Mouse (Mus musculus) kidney, embryonic 16.5 days (tissue): ENCODE results near the gene Acox1. TPM values are rescaled to one million over a fixed set of nuclear protein-coding genes. Genes with fewer than 3 reads are reported as not detected.

Source experiments
- ATAC-seq: fragments of 200-750 bp; cut with Nextera tagmentation; 2 replicates; pipeline ENCODE4 v1.8.0; 2017; ENCODE audit warnings: moderate TSS enrichment; ENCODE audit not compliant: low FRiP score, low TSS enrichment
- H3K27ac ChIP-seq: fragments of 300-500 bp; sonication (generic); 2 replicates; pipeline ENCODE4 v1.5.1; 2014; ENCODE audit warnings: low read length
- H3K27me3 ChIP-seq: fragments of 300-500 bp; sonication (generic); 2 replicates; pipeline ENCODE4 v1.6.1; 2014; ENCODE audit warnings: low read length, control low read depth, mixed read lengths; ENCODE audit not compliant: insufficient read depth
- H3K36me3 ChIP-seq: fragments of 300-500 bp; sonication (generic); 2 replicates; pipeline ENCODE4 v1.6.1; 2014; ENCODE audit warnings: low read length, control low read depth, mixed read lengths; ENCODE audit not compliant: insufficient read depth
- H3K4me1 ChIP-seq: fragments of 300-500 bp; sonication (generic); 2 replicates; pipeline ENCODE4 v1.6.1; 2014; ENCODE audit warnings: low read length, control low read depth, mixed read lengths; ENCODE audit not compliant: insufficient read depth
- H3K4me2 ChIP-seq: fragments of 300-500 bp; sonication (generic); replicated peaks from 2 replicates; pipeline ENCODE4 v1.6.1; 2014; ENCODE audit warnings: low read depth, low read length
- H3K4me3 ChIP-seq: fragments of 300-500 bp; sonication (generic); 2 replicates; pipeline ENCODE4 v1.5.1; 2014; ENCODE audit warnings: mild to moderate bottlenecking, low read length
- H3K9ac ChIP-seq: fragments of 300-500 bp; sonication (generic); replicated peaks from 2 replicates; pipeline ENCODE4 v1.6.1; 2014; ENCODE audit warnings: low read length
- H3K9me3 ChIP-seq: fragments of 300-500 bp; sonication (generic); 2 replicates; pipeline ENCODE4 v1.6.1; 2016; ENCODE audit warnings: low read length, control low read depth
- WGBS: fragments of 180-500 bp; shearing (Covaris S2); extraction: QIAGEN DNeasy Blood & Tissue Kit; methylation state at CpG from one replicate; pipeline ENCODE4 v1.1.7; 2014; 5-methylcytosine and 5-hydroxymethylcytosine counted together
- polyA plus RNA-seq: library from polyadenylated mRNA; unstranded; fragments of >200 nt; fragmentation: Nextera tagmentation; extraction: Ambion mirVana; gene quantifications from 2 replicates; pipeline ENCODE4 v1.2.1, GENCODE M21; 2015

Gene Acox1
- polyA plus RNA-seq, 1 experiment from 2014 or later, result 48.8 TPM

- no peak overlapping the region for H3K4me3 ChIP-seq
- no peak for ATAC-seq
- H3K9ac ChIP-seq, result no peak overlapping the region
- no peak overlapping the region for H3K4me2 ChIP-seq
- H3K36me3 ChIP-seq, result no peaks in the 10 kb centered on the region
- 75% methylated on average over 7 of the region's 7 CpGs for WGBS
- no peak overlapping the region for H3K27ac ChIP-seq
- H3K9me3 ChIP-seq, result no peaks in the 10 kb centered on the region
- no peaks in the 10 kb centered on the region for H3K27me3 ChIP-seq
- peaks cover 18% of the 10 kb centered on the region for H3K4me1 ChIP-seq
Observed at GRCm38 (mm10) chr11:116215181-116215580, 16.3 kb upstream of the Acox1 start.

GRCm38 (mm10) chr11:116213877-116214510, 15.1 kb upstream of the Acox1 start:
- no peak overlapping the region for H3K4me2 ChIP-seq
- 77% methylated on average over 13 of the region's 13 CpGs for WGBS
- ATAC-seq, result no peak
- H3K4me1 ChIP-seq, result peaks cover 10% of the 10 kb centered on the region
- no peaks in the 10 kb centered on the region for H3K9me3 ChIP-seq
- no peaks in the 10 kb centered on the region for H3K27me3 ChIP-seq
- no peak overlapping the region for H3K9ac ChIP-seq
- no peaks in the 10 kb centered on the region for H3K36me3 ChIP-seq
- no peak overlapping the region for H3K4me3 ChIP-seq
- no peak overlapping the region for H3K27ac ChIP-seq

- no peaks in the 10 kb centered on the region for H3K27me3 ChIP-seq
- no peak overlapping the region for H3K27ac ChIP-seq
- WGBS, result 92% methylated on average over 6 of the region's 6 CpGs
- H3K4me1 ChIP-seq, result no peaks in the 10 kb centered on the region; the same call in 1 of the 2 replicates
- H3K4me2 ChIP-seq, result no peak overlapping the region
- no peak overlapping the region for H3K4me3 ChIP-seq
- no peak for ATAC-seq
- no peaks in the 10 kb centered on the region for H3K9me3 ChIP-seq
- no peaks in the 10 kb centered on the region for H3K36me3 ChIP-seq
- H3K9ac ChIP-seq, result no peak overlapping the region
Observed at GRCm38 (mm10) chr11:116212847-116213246, 14.0 kb upstream of the Acox1 start.

GRCm38 (mm10) chr11:116210696-116211095, 11.9 kb upstream of the Acox1 start:
- Histone ChIP-seq H3K4me3 (no peak overlapping the region), H3K9me3 (no peaks in the 10 kb centered on the region), H3K27me3 (no peaks in the 10 kb centered on the region), H3K9ac (no peak overlapping the region), H3K27ac (no peak overlapping the region), H3K4me2 (no peak overlapping the region), H3K36me3 (peaks cover 9% of the 10 kb centered on the region), H3K4me1 (no peaks in the 10 kb centered on the region)
- WGBS, result 61% methylated on average over 5 of the region's 5 CpGs
- no peak for ATAC-seq

GRCm38 (mm10) chr11:116209257-116209656, 10.4 kb upstream of the Acox1 start:
- 52% methylated on average over 8 of the region's 8 CpGs for WGBS
- Histone ChIP-seq H3K4me2 (no peak overlapping the region), H3K27ac (no peak overlapping the region), H3K9ac (no peak overlapping the region), H3K27me3 (no peaks in the 10 kb centered on the region), H3K4me3 (no peak overlapping the region), H3K9me3 (no peaks in the 10 kb centered on the region), H3K36me3 (peaks cover 12% of the 10 kb centered on the region), H3K4me1 (no peaks in the 10 kb centered on the region)
- peak; percentile 46; the same call in 1 of the 2 replicates for ATAC-seq

GRCm38 (mm10) chr11:116208660-116209059, 9.8 kb upstream of the Acox1 start:
- no peak overlapping the region for H3K4me2 ChIP-seq
- H3K9me3 ChIP-seq, result no peaks in the 10 kb centered on the region
- no peak overlapping the region for H3K4me3 ChIP-seq
- no peak overlapping the region for H3K27ac ChIP-seq
- no peaks in the 10 kb centered on the region for H3K4me1 ChIP-seq
- H3K27me3 ChIP-seq, result no peaks in the 10 kb centered on the region
- no peak for ATAC-seq
- no peak overlapping the region for H3K9ac ChIP-seq
- 78% methylated on average over 3 of the region's 3 CpGs for WGBS
- H3K36me3 ChIP-seq, result peaks cover 13% of the 10 kb centered on the region

GRCm38 (mm10) chr11:116206678-116207077, 7.8 kb upstream of the Acox1 start:
- 80% methylated on average over 4 of the region's 4 CpGs for WGBS
- H3K4me1 ChIP-seq, result no peaks in the 10 kb centered on the region
- ATAC-seq, result no peak
- no peak overlapping the region for H3K4me2 ChIP-seq
- H3K9ac ChIP-seq, result no peak overlapping the region
- H3K4me3 ChIP-seq, result no peak overlapping the region
- H3K27me3 ChIP-seq, result no peaks in the 10 kb centered on the region
- H3K36me3 ChIP-seq, result peaks cover 17% of the 10 kb centered on the region
- no peak overlapping the region for H3K27ac ChIP-seq
- H3K9me3 ChIP-seq, result no peaks in the 10 kb centered on the region

- 90% methylated on average over 3 of the region's 3 CpGs for WGBS
- peaks cover 17% of the 10 kb centered on the region for H3K36me3 ChIP-seq
- H3K27me3 ChIP-seq, result no peaks in the 10 kb centered on the region
- H3K27ac ChIP-seq, result no peak overlapping the region
- no peak overlapping the region for H3K4me3 ChIP-seq
- no peak overlapping the region for H3K4me2 ChIP-seq
- H3K9me3 ChIP-seq, result no peaks in the 10 kb centered on the region
- no peak for ATAC-seq
- no peak overlapping the region for H3K9ac ChIP-seq
- H3K4me1 ChIP-seq, result peaks cover 5% of the 10 kb centered on the region
Observed at GRCm38 (mm10) chr11:116203150-116203549, 4.3 kb upstream of the Acox1 start.

- 87% methylated on average over 2 of the region's 2 CpGs for WGBS
- Histone ChIP-seq H3K4me1 (peaks cover 14% of the 10 kb centered on the region), H3K4me3 (no peak overlapping the region), H3K36me3 (peaks cover 13% of the 10 kb centered on the region), H3K9me3 (no peaks in the 10 kb centered on the region), H3K4me2 (no peak overlapping the region), H3K27me3 (no peaks in the 10 kb centered on the region), H3K27ac (no peak overlapping the region), H3K9ac (no peak overlapping the region)
- no peak for ATAC-seq
Observed at GRCm38 (mm10) chr11:116201151-116201550, 2.3 kb upstream of the Acox1 start.

GRCm38 (mm10) chr11:116198132-116198531, 713 bp downstream of the Acox1 start:
- ATAC-seq, result no peak
- Histone ChIP-seq H3K4me2 (peak overlapping the region; percentile 60), H3K27me3 (no peaks in the 10 kb centered on the region), H3K4me3 (peak overlapping the region; percentile 86), H3K9me3 (no peaks in the 10 kb centered on the region), H3K4me1 (peaks cover 22% of the 10 kb centered on the region), H3K9ac (peak overlapping the region; percentile 96), H3K27ac (peak overlapping the region; percentile 98), H3K36me3 (peaks cover 5% of the 10 kb centered on the region; the same call in 1 of the 2 replicates)
- 21% methylated on average over 13 of the region's 13 CpGs for WGBS
